Mouse (Mus musculus): ENCODE measurements around the gene Cx3cr1. TPM values are rescaled to one million over a fixed set of nuclear protein-coding genes. Genes with fewer than 3 reads are reported as not detected.
A peak's percentile ranks its signal among the peaks of the same experiment; 100 is the strongest.

Cx3cr1 gene
- total and polyA plus RNA-seq, 2 experiments from 2014 or later, result 10.6 to 14.7 TPM

GRCm38 (mm10) chr9:120082691-120083090, 13.0 kb upstream of the Cx3cr1 start:
- Histone ChIP-seq H3K27ac (ENCODE audit: low read depth, low read length) (no peak overlapping the region), H3K4me3 (ENCODE audit: low read depth, low read length) (no peak overlapping the region), H3K9me3 (ENCODE audit: low read length) (no peaks in the 10 kb centered on the region), H3K9ac (no peak overlapping the region), H3K4me2 (ENCODE audit: low read depth) (no peak overlapping the region), H3K4me1 (ENCODE audit: insufficient read depth) (no peaks in the 10 kb centered on the region), H3K27me3 (ENCODE audit: insufficient read depth, low read length) (no peaks in the 10 kb centered on the region), H3K36me3 (ENCODE audit: insufficient read depth) (no peaks in the 10 kb centered on the region)
- TF ChIP-seq CTCF (IDR thresholded peaks at IDR 0.05; ENCODE audit: low read depth), result no peak
- DNase-seq, result no peak
- WGBS, result 75% methylated on average over 4 of the region's 4 CpGs
- no peak for ATAC-seq

- H3K4me1 ChIP-seq (ENCODE audit: insufficient read depth), result no peaks in the 10 kb centered on the region
- TF ChIP-seq CTCF (IDR thresholded peaks at IDR 0.05; ENCODE audit: low read depth), result no peak
- H3K27me3 ChIP-seq (ENCODE audit: insufficient read depth, low read length), result no peaks in the 10 kb centered on the region
- H3K9ac ChIP-seq, result no peak overlapping the region
- no peaks in the 10 kb centered on the region for H3K9me3 ChIP-seq (ENCODE audit: low read length)
- no peak overlapping the region for H3K4me3 ChIP-seq (ENCODE audit: low read depth, low read length)
- no peaks in the 10 kb centered on the region for H3K36me3 ChIP-seq (ENCODE audit: insufficient read depth)
- no peak overlapping the region for H3K27ac ChIP-seq (ENCODE audit: low read depth, low read length)
- H3K4me2 ChIP-seq (ENCODE audit: low read depth), result no peak overlapping the region
- DNase-seq (peak; percentile 44), ATAC-seq (no peak)
- 66% methylated on average over 5 of the region's 5 CpGs for WGBS
Observed at GRCm38 (mm10) chr9:120081967-120082366, 12.3 kb upstream of the Cx3cr1 start.

- no peaks in the 10 kb centered on the region for H3K36me3 ChIP-seq (ENCODE audit: insufficient read depth)
- H3K27me3 ChIP-seq (ENCODE audit: insufficient read depth, low read length), result no peaks in the 10 kb centered on the region
- H3K4me1 ChIP-seq (ENCODE audit: insufficient read depth), result no peaks in the 10 kb centered on the region
- DNase-seq, result no peak
- ATAC-seq, result no peak
- peak; percentile 44 for TF ChIP-seq CTCF (IDR thresholded peaks at IDR 0.05; ENCODE audit: low read depth)
- H3K27ac ChIP-seq (ENCODE audit: low read depth, low read length), result no peak overlapping the region
- 71% methylated on average over 6 of the region's 6 CpGs for WGBS
- no peaks in the 10 kb centered on the region for H3K9me3 ChIP-seq (ENCODE audit: low read length)
- no peak overlapping the region for H3K4me2 ChIP-seq (ENCODE audit: low read depth)
- no peak overlapping the region for H3K4me3 ChIP-seq (ENCODE audit: low read depth, low read length)
- H3K9ac ChIP-seq, result no peak overlapping the region
Observed at GRCm38 (mm10) chr9:120081247-120081646, 11.6 kb upstream of the Cx3cr1 start.

- Histone ChIP-seq H3K27ac (ENCODE audit: low read depth, low read length) (no peak overlapping the region), H3K9ac (no peak overlapping the region), H3K4me1 (ENCODE audit: insufficient read depth) (no peaks in the 10 kb centered on the region), H3K4me3 (ENCODE audit: low read depth, low read length) (no peak overlapping the region), H3K36me3 (ENCODE audit: insufficient read depth) (no peaks in the 10 kb centered on the region), H3K9me3 (ENCODE audit: low read length) (no peaks in the 10 kb centered on the region), H3K4me2 (ENCODE audit: low read depth) (no peak overlapping the region), H3K27me3 (ENCODE audit: insufficient read depth, low read length) (no peaks in the 10 kb centered on the region)
- DNase-seq (peak; percentile 66), ATAC-seq (peak; percentile 18; the same call in 1 of the 2 replicates)
- TF ChIP-seq CTCF (IDR thresholded peaks at IDR 0.05; ENCODE audit: low read depth), result 0 out of 2 replicates have a peak, but pooled peaks have one; percentile 39
- 71% methylated on average over 8 of the region's 8 CpGs for WGBS
Observed at GRCm38 (mm10) chr9:120080546-120081108, 10.9 kb upstream of the Cx3cr1 start.

- no peak for ATAC-seq
- Histone ChIP-seq H3K4me2 (ENCODE audit: low read depth) (no peak overlapping the region), H3K4me3 (ENCODE audit: low read depth, low read length) (no peak overlapping the region), H3K27me3 (ENCODE audit: insufficient read depth, low read length) (no peaks in the 10 kb centered on the region), H3K4me1 (ENCODE audit: insufficient read depth) (no peaks in the 10 kb centered on the region), H3K9ac (no peak overlapping the region), H3K36me3 (ENCODE audit: insufficient read depth) (no peaks in the 10 kb centered on the region), H3K27ac (ENCODE audit: low read depth, low read length) (no peak overlapping the region), H3K9me3 (ENCODE audit: low read length) (no peaks in the 10 kb centered on the region)
- no peak for DNase-seq
- no peak for TF ChIP-seq CTCF (IDR thresholded peaks at IDR 0.05; ENCODE audit: low read depth)
- 75% methylated on average over 7 of the region's 7 CpGs for WGBS
Observed at GRCm38 (mm10) chr9:120079901-120080300, 10.2 kb upstream of the Cx3cr1 start.

GRCm38 (mm10) chr9:120078241-120078640, 8.6 kb upstream of the Cx3cr1 start:
- H3K9me3 ChIP-seq (ENCODE audit: low read length), result no peaks in the 10 kb centered on the region
- no peaks in the 10 kb centered on the region for H3K4me1 ChIP-seq (ENCODE audit: insufficient read depth)
- H3K27ac ChIP-seq (ENCODE audit: low read depth, low read length), result no peak overlapping the region
- no peaks in the 10 kb centered on the region for H3K27me3 ChIP-seq (ENCODE audit: insufficient read depth, low read length)
- ATAC-seq, result no peak
- no peak overlapping the region for H3K4me2 ChIP-seq (ENCODE audit: low read depth)
- no peak for DNase-seq
- H3K36me3 ChIP-seq (ENCODE audit: insufficient read depth), result no peaks in the 10 kb centered on the region
- 69% methylated on average over 3 of the region's 3 CpGs for WGBS
- H3K4me3 ChIP-seq (ENCODE audit: low read depth, low read length), result no peak overlapping the region
- no peak overlapping the region for H3K9ac ChIP-seq
- no peak for TF ChIP-seq CTCF (IDR thresholded peaks at IDR 0.05; ENCODE audit: low read depth)

- H3K4me2 ChIP-seq (ENCODE audit: low read depth), result no peak overlapping the region
- H3K4me3 ChIP-seq (ENCODE audit: low read depth, low read length), result no peak overlapping the region
- 84% methylated on average over 7 of the region's 7 CpGs for WGBS
- no peaks in the 10 kb centered on the region for H3K27me3 ChIP-seq (ENCODE audit: insufficient read depth, low read length)
- no peak overlapping the region for H3K9ac ChIP-seq
- ATAC-seq (no peak), DNase-seq (no peak)
- no peaks in the 10 kb centered on the region for H3K4me1 ChIP-seq (ENCODE audit: insufficient read depth)
- H3K36me3 ChIP-seq (ENCODE audit: insufficient read depth), result no peaks in the 10 kb centered on the region
- H3K9me3 ChIP-seq (ENCODE audit: low read length), result no peaks in the 10 kb centered on the region
- H3K27ac ChIP-seq (ENCODE audit: low read depth, low read length), result no peak overlapping the region
- no peak for TF ChIP-seq CTCF (IDR thresholded peaks at IDR 0.05; ENCODE audit: low read depth)
Observed at GRCm38 (mm10) chr9:120074516-120074915, 4.8 kb upstream of the Cx3cr1 start.

All from forebrain, postnatal 0 days (tissue).